Mouse (Mus musculus) right cerebral cortex, postnatal 4 days (tissue): ENCODE measurements around the gene Hc.

Experiments
- DNase-seq: peaks from one replicate; pipeline ENCODE4 v3.0.0-alpha.2; 2022

The Hc gene

GRCm38 (mm10) chr2:34973087-34973486, 88.2 kb downstream of the Hc start:
- no peak for DNase-seq

GRCm38 (mm10) chr2:34971080-34971888, 90.0 kb downstream of the Hc start:
- DNase-seq, result no peak

- peak; percentile 76 for DNase-seq
These were observed 91.0 kb downstream of the Hc start for GRCm38 (mm10) chr2:34970092-34970750.

GRCm38 (mm10) chr2:34969166-34969565, 92.1 kb downstream of the Hc start:
- peak; percentile 25 for DNase-seq

GRCm38 (mm10) chr2:34966243-34966934, 94.8 kb downstream of the Hc start:
- no peak for DNase-seq

GRCm38 (mm10) chr2:34965806-34966205, 95.4 kb downstream of the Hc start:
- no peak for DNase-seq

GRCm38 (mm10) chr2:34965293-34965692, 95.9 kb downstream of the Hc start:
- DNase-seq, result no peak

GRCm38 (mm10) chr2:34964651-34965050, 96.6 kb downstream of the Hc start:
- no peak for DNase-seq

- DNase-seq, result no peak
These were observed 97.0 kb downstream of the Hc start for GRCm38 (mm10) chr2:34964230-34964629.

GRCm38 (mm10) chr2:34963371-34963956, 97.8 kb downstream of the Hc start:
- no peak for DNase-seq

GRCm38 (mm10) chr2:34962893-34963292, 98.3 kb downstream of the Hc start:
- DNase-seq, result no peak

GRCm38 (mm10) chr2:34962211-34962610, 99.0 kb downstream of the Hc start:
- no peak for DNase-seq

- DNase-seq, result no peak
These were observed 99.7 kb downstream of the Hc start, which contains the start of gene Traf1 for GRCm38 (mm10) chr2:34961481-34962036. Traf1 (minus strand) TSS chr2:34961772.

- DNase-seq, result no peak
These were observed 100.3 kb downstream of the Hc start for GRCm38 (mm10) chr2:34960966-34961365.

- DNase-seq, result no peak
These were observed 100.8 kb downstream of the Hc start for GRCm38 (mm10) chr2:34960466-34960865.

GRCm38 (mm10) chr2:34958582-34958981, 102.7 kb downstream of the Hc start:
- no peak for DNase-seq

GRCm38 (mm10) chr2:34958036-34958435, 103.2 kb downstream of the Hc start:
- DNase-seq, result no peak

GRCm38 (mm10) chr2:34957405-34957804, 103.8 kb downstream of the Hc start:
- DNase-seq, result no peak

GRCm38 (mm10) chr2:34956941-34957340, 104.3 kb downstream of the Hc start:
- DNase-seq, result no peak

GRCm38 (mm10) chr2:34954344-34954743, 106.9 kb downstream of the Hc start:
- DNase-seq, result no peak

- DNase-seq, result no peak
These were observed 107.6 kb downstream of the Hc start for GRCm38 (mm10) chr2:34953547-34954116.

- DNase-seq, result no peak
These were observed 108.2 kb downstream of the Hc start for GRCm38 (mm10) chr2:34953018-34953417.

GRCm38 (mm10) chr2:34951469-34951868, 109.8 kb downstream of the Hc start:
- DNase-seq, result no peak
